Comparison of ENCODE assay signal across 25 mouse cellular contexts in the genomic region with DNA sequence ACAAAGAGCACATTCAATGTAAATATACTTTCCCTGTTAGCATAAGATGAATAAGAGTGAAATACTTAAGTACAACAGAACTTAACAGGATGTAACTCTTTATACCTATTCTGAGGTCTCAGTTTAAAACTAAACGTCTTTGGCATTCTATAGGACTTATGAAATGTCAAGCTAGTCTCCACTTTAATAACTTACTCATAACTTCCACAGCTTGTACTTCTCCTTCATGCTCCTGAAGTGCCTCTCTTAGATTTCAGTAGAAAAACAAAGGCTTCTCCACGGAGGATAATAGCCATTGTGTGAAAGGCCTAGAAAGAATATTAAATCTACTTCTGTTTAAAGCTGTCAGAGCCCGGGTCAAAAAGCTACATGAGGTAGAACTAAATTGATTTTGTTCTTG.
"Had no signal": no experiment of that assay in that cellular context is flagged by ENCODE, and none has a peak within 500 bp of the region (broad histone marks: within the 10 kb centered on the region; RNA-seq: fewer than 3 reads in every experiment).

No protein-coding gene starts in this region.

- H3K4me2 ChIP-seq: heart, embryonic 11.5 days; heart, embryonic 13.5 days; heart, embryonic 15.5 days; hindbrain, embryonic 13.5 days; hindbrain, embryonic 15.5 days; kidney, embryonic 15.5 days; limb, embryonic 13.5 days had no signal

- H3K9ac ChIP-seq: forebrain, postnatal 0 days; heart, embryonic 13.5 days; heart, embryonic 15.5 days; hindbrain, embryonic 13.5 days; hindbrain, embryonic 15.5 days; kidney, embryonic 15.5 days; limb, embryonic 13.5 days had no signal

- H3K36me3 ChIP-seq: heart, embryonic 13.5 days; heart, embryonic 15.5 days; hindbrain, embryonic 13.5 days; hindbrain, embryonic 15.5 days; kidney, embryonic 15.5 days; limb, embryonic 13.5 days had no signal

- H3K9me3 ChIP-seq: heart, embryonic 13.5 days; heart, embryonic 15.5 days; hindbrain, embryonic 13.5 days; hindbrain, embryonic 15.5 days; kidney, embryonic 15.5 days; limb, embryonic 13.5 days had no signal

- H3K27ac ChIP-seq: heart, adult 2 months; heart, embryonic 13.5 days; heart, embryonic 15.5 days; hindbrain, embryonic 13.5 days; hindbrain, embryonic 15.5 days; hindbrain, postnatal 0 days; kidney, embryonic 15.5 days; kidney, postnatal 0 days; limb, embryonic 13.5 days had no signal

- ATAC-seq: forebrain, postnatal 0 days; hindbrain, postnatal 0 days; intestine, embryonic 16.5 days had no signal

- H3K4me1 ChIP-seq: heart, embryonic 13.5 days; heart, embryonic 15.5 days; hindbrain, embryonic 13.5 days; hindbrain, embryonic 15.5 days; kidney, embryonic 15.5 days; limb, embryonic 13.5 days had no signal

- H3K27me3 ChIP-seq: heart, embryonic 13.5 days; heart, embryonic 15.5 days; hindbrain, embryonic 13.5 days; hindbrain, embryonic 15.5 days; kidney, embryonic 15.5 days; limb, embryonic 13.5 days had no signal

- DNase-seq: forebrain, postnatal 0 days; gastrocnemius, postnatal 14 days; gastrocnemius, postnatal 36 days; heart, adult 11 months; heart, adult 2 months; heart, postnatal 14 days; heart, postnatal 36 days; kidney, adult 11 months; kidney, adult 2 months; kidney, adult 9 months; kidney, postnatal 14 days; kidney, postnatal 36 days; layer of hippocampus, adult 9-11 months; layer of hippocampus, postnatal 36 days; left cerebral cortex, postnatal 4 days had no signal

- H3K4me3 ChIP-seq: heart, adult 2 months; heart, embryonic 13.5 days; heart, embryonic 15.5 days; hindbrain, embryonic 13.5 days; hindbrain, embryonic 15.5 days; kidney, embryonic 15.5 days; limb, embryonic 13.5 days had no signal
